Mouse (Mus musculus): Measurements from ENCODE around the gene Atp2a3.

Gene Atp2a3

GRCm38 (mm10) chr11:72961072-72961980 is at the start of gene Atp2a3:
Gene Atp2a3, plus strand, starts transcription at chr11:72961169.
- DNase-seq (ENCODE audit: low read depth, low spot score) = no peak

GRCm38 (mm10) chr11:72917299-72917996 is 43.5 kb upstream of the Atp2a3 start:
- DNase-seq (ENCODE audit: low read depth, low spot score) = no peak

- no peak for DNase-seq (ENCODE audit: low read depth, low spot score)
These were observed 37.9 kb upstream of the Atp2a3 start for GRCm38 (mm10) chr11:72923116-72923515.

- DNase-seq (ENCODE audit: low read depth, low spot score) = no peak
These were observed 36.5 kb upstream of the Atp2a3 start for GRCm38 (mm10) chr11:72924458-72924857.

GRCm38 (mm10) chr11:72925067-72925466 is 35.9 kb upstream of the Atp2a3 start:
- no peak for DNase-seq (ENCODE audit: low read depth, low spot score)

- peak; percentile 80 for DNase-seq (ENCODE audit: low read depth, low spot score)
These were observed 34.6 kb upstream of the Atp2a3 start for GRCm38 (mm10) chr11:72926226-72926890.

GRCm38 (mm10) chr11:72928516-72928915 is 32.5 kb upstream of the Atp2a3 start:
- DNase-seq (ENCODE audit: low read depth, low spot score) = no peak

GRCm38 (mm10) chr11:72940208-72941143 is 20.5 kb upstream of the Atp2a3 start:
- peak; percentile 50 for DNase-seq (ENCODE audit: low read depth, low spot score)

GRCm38 (mm10) chr11:72944996-72945793 is 15.8 kb upstream of the Atp2a3 start:
- DNase-seq (ENCODE audit: low read depth, low spot score) = no peak

GRCm38 (mm10) chr11:72945875-72946559 is 15.0 kb upstream of the Atp2a3 start:
- no peak for DNase-seq (ENCODE audit: low read depth, low spot score)

GRCm38 (mm10) chr11:72946560-72947119 is 14.3 kb upstream of the Atp2a3 start:
- no peak for DNase-seq (ENCODE audit: low read depth, low spot score)

GRCm38 (mm10) chr11:72947840-72948239 is 13.1 kb upstream of the Atp2a3 start:
- no peak for DNase-seq (ENCODE audit: low read depth, low spot score)

GRCm38 (mm10) chr11:72948254-72948653 is 12.7 kb upstream of the Atp2a3 start:
- DNase-seq (ENCODE audit: low read depth, low spot score) = no peak

- DNase-seq (ENCODE audit: low read depth, low spot score) = no peak
These were observed 9.6 kb upstream of the Atp2a3 start for GRCm38 (mm10) chr11:72951137-72952000.

- DNase-seq (ENCODE audit: low read depth, low spot score) = no peak
These were observed 8.7 kb upstream of the Atp2a3 start for GRCm38 (mm10) chr11:72952226-72952625.

GRCm38 (mm10) chr11:72952697-72953096 is 8.3 kb upstream of the Atp2a3 start:
- DNase-seq (ENCODE audit: low read depth, low spot score) = no peak

- DNase-seq (ENCODE audit: low read depth, low spot score) = no peak
These were observed 7.9 kb upstream of the Atp2a3 start for GRCm38 (mm10) chr11:72953116-72953439.

GRCm38 (mm10) chr11:72953440-72954151 is 7.4 kb upstream of the Atp2a3 start:
- DNase-seq (ENCODE audit: low read depth, low spot score) = no peak

Measured in mesoderm, embryonic 11.5 days (tissue).